Mouse (Mus musculus): ENCODE data around the gene Aqp7. TPM values are rescaled to one million over a fixed set of nuclear protein-coding genes. Genes with fewer than 3 reads are reported as not detected.

Aqp7 gene
- polyA plus RNA-seq, 1 experiment from 2014 or later = not detected

GRCm38 (mm10) chr4:41048926-41049325 lies 987 bp upstream of the Aqp7 start:
- H3K4me1 ChIP-seq (replicated peaks; ENCODE audit: control insufficient read depth, insufficient read depth, low read length) = no peaks in the 10 kb centered on the region
- WGBS = 66% methylated on average over 2 of the region's 2 CpGs
- no peak overlapping the region for H3K27ac ChIP-seq
- H3K9ac ChIP-seq = no peak overlapping the region
- no peaks in the 10 kb centered on the region for H3K27me3 ChIP-seq (ENCODE audit: control insufficient read depth, insufficient read depth, low read length)
- DNase-seq (ENCODE audit: low spot score) (no peak), ATAC-seq (ENCODE audit: low FRiP score) (no peak)
- H3K4me2 ChIP-seq (replicated peaks) = no peak overlapping the region
- H3K9me3 ChIP-seq (ENCODE audit: control insufficient read depth, low read length) = no peaks in the 10 kb centered on the region
- no peaks in the 10 kb centered on the region for H3K36me3 ChIP-seq (replicated peaks; ENCODE audit: control insufficient read depth, insufficient read depth)
- no peak overlapping the region for H3K4me3 ChIP-seq (replicated peaks; ENCODE audit: low read length)

GRCm38 (mm10) chr4:41046254-41046795 lies 1.6 kb downstream of the Aqp7 start:
- WGBS = 86% methylated on average over 13 of the region's 13 CpGs
- Histone ChIP-seq H3K27ac (no peak overlapping the region), H3K36me3 (replicated peaks; ENCODE audit: control insufficient read depth, insufficient read depth) (no peaks in the 10 kb centered on the region), H3K27me3 (ENCODE audit: control insufficient read depth, insufficient read depth, low read length) (no peaks in the 10 kb centered on the region), H3K4me3 (replicated peaks; ENCODE audit: low read length) (no peak overlapping the region), H3K9me3 (ENCODE audit: control insufficient read depth, low read length) (no peaks in the 10 kb centered on the region), H3K4me1 (replicated peaks; ENCODE audit: control insufficient read depth, insufficient read depth, low read length) (no peaks in the 10 kb centered on the region), H3K4me2 (replicated peaks) (no peak overlapping the region), H3K9ac (no peak overlapping the region)
- no peak for ATAC-seq (ENCODE audit: low FRiP score)
- no peak for DNase-seq (ENCODE audit: low spot score)

GRCm38 (mm10) chr4:41045288-41045687 lies 2.7 kb downstream of the Aqp7 start:
- Histone ChIP-seq H3K4me1 (replicated peaks; ENCODE audit: control insufficient read depth, insufficient read depth, low read length) (no peaks in the 10 kb centered on the region), H3K27ac (no peak overlapping the region), H3K9me3 (ENCODE audit: control insufficient read depth, low read length) (no peaks in the 10 kb centered on the region), H3K4me3 (replicated peaks; ENCODE audit: low read length) (no peak overlapping the region), H3K36me3 (replicated peaks; ENCODE audit: control insufficient read depth, insufficient read depth) (no peaks in the 10 kb centered on the region), H3K4me2 (replicated peaks) (no peak overlapping the region), H3K27me3 (ENCODE audit: control insufficient read depth, insufficient read depth, low read length) (no peaks in the 10 kb centered on the region), H3K9ac (no peak overlapping the region)
- WGBS = 75% methylated on average over 3 of the region's 3 CpGs
- DNase-seq (ENCODE audit: low spot score) = no peak
- no peak for ATAC-seq (ENCODE audit: low FRiP score)

- Histone ChIP-seq H3K27me3 (ENCODE audit: control insufficient read depth, insufficient read depth, low read length) (no peaks in the 10 kb centered on the region), H3K4me2 (replicated peaks) (no peak overlapping the region), H3K36me3 (replicated peaks; ENCODE audit: control insufficient read depth, insufficient read depth) (no peaks in the 10 kb centered on the region), H3K4me1 (replicated peaks; ENCODE audit: control insufficient read depth, insufficient read depth, low read length) (no peaks in the 10 kb centered on the region), H3K9ac (no peak overlapping the region), H3K4me3 (replicated peaks; ENCODE audit: low read length) (no peak overlapping the region), H3K27ac (no peak overlapping the region), H3K9me3 (ENCODE audit: control insufficient read depth, low read length) (no peaks in the 10 kb centered on the region)
- DNase-seq (ENCODE audit: low spot score) = no peak
- no peak for ATAC-seq (ENCODE audit: low FRiP score)
- 78% methylated on average over 5 of the region's 5 CpGs for WGBS
These were observed 4.0 kb downstream of the Aqp7 start for GRCm38 (mm10) chr4:41043961-41044360.

GRCm38 (mm10) chr4:41042880-41043279 lies 5.1 kb downstream of the Aqp7 start:
- ATAC-seq (ENCODE audit: low FRiP score) (no peak), DNase-seq (ENCODE audit: low spot score) (no peak)
- Histone ChIP-seq H3K27me3 (ENCODE audit: control insufficient read depth, insufficient read depth, low read length) (no peaks in the 10 kb centered on the region), H3K27ac (no peak overlapping the region), H3K4me3 (replicated peaks; ENCODE audit: low read length) (no peak overlapping the region), H3K36me3 (replicated peaks; ENCODE audit: control insufficient read depth, insufficient read depth) (no peaks in the 10 kb centered on the region), H3K4me2 (replicated peaks) (no peak overlapping the region), H3K9ac (no peak overlapping the region), H3K9me3 (ENCODE audit: control insufficient read depth, low read length) (no peaks in the 10 kb centered on the region), H3K4me1 (replicated peaks; ENCODE audit: control insufficient read depth, insufficient read depth, low read length) (no peaks in the 10 kb centered on the region)
- 84% methylated on average over 12 of the region's 12 CpGs for WGBS

- no peaks in the 10 kb centered on the region for H3K9me3 ChIP-seq (ENCODE audit: control insufficient read depth, low read length)
- H3K9ac ChIP-seq = no peak overlapping the region
- DNase-seq (ENCODE audit: low spot score) (no peak), ATAC-seq (ENCODE audit: low FRiP score) (no peak)
- H3K27ac ChIP-seq = no peak overlapping the region
- no peaks in the 10 kb centered on the region for H3K4me1 ChIP-seq (replicated peaks; ENCODE audit: control insufficient read depth, insufficient read depth, low read length)
- no peak overlapping the region for H3K4me3 ChIP-seq (replicated peaks; ENCODE audit: low read length)
- H3K36me3 ChIP-seq (replicated peaks; ENCODE audit: control insufficient read depth, insufficient read depth) = no peaks in the 10 kb centered on the region
- H3K27me3 ChIP-seq (ENCODE audit: control insufficient read depth, insufficient read depth, low read length) = no peaks in the 10 kb centered on the region
- no peak overlapping the region for H3K4me2 ChIP-seq (replicated peaks)
- WGBS = 83% methylated on average over 7 of the region's 7 CpGs
These were observed 7.0 kb downstream of the Aqp7 start for GRCm38 (mm10) chr4:41040983-41041382.

- Histone ChIP-seq H3K4me2 (replicated peaks) (no peak overlapping the region), H3K27me3 (ENCODE audit: control insufficient read depth, insufficient read depth, low read length) (no peaks in the 10 kb centered on the region), H3K9me3 (ENCODE audit: control insufficient read depth, low read length) (no peaks in the 10 kb centered on the region), H3K9ac (no peak overlapping the region), H3K4me1 (replicated peaks; ENCODE audit: control insufficient read depth, insufficient read depth, low read length) (no peaks in the 10 kb centered on the region), H3K27ac (no peak overlapping the region), H3K4me3 (replicated peaks; ENCODE audit: low read length) (no peak overlapping the region), H3K36me3 (replicated peaks; ENCODE audit: control insufficient read depth, insufficient read depth) (no peaks in the 10 kb centered on the region)
- WGBS = 56% methylated on average over 3 of the region's 3 CpGs
- no peak for DNase-seq (ENCODE audit: low spot score)
- ATAC-seq (ENCODE audit: low FRiP score) = no peak
These were observed 10.0 kb downstream of the Aqp7 start for GRCm38 (mm10) chr4:41037942-41038341.

GRCm38 (mm10) chr4:41031242-41031641 lies 16.7 kb downstream of the Aqp7 start:
- DNase-seq (ENCODE audit: low spot score) (no peak), ATAC-seq (ENCODE audit: low FRiP score) (no peak)
- Histone ChIP-seq H3K4me2 (replicated peaks) (no peak overlapping the region), H3K4me1 (replicated peaks; ENCODE audit: control insufficient read depth, insufficient read depth, low read length) (no peaks in the 10 kb centered on the region), H3K27me3 (ENCODE audit: control insufficient read depth, insufficient read depth, low read length) (no peaks in the 10 kb centered on the region), H3K9me3 (ENCODE audit: control insufficient read depth, low read length) (no peaks in the 10 kb centered on the region), H3K4me3 (replicated peaks; ENCODE audit: low read length) (no peak overlapping the region), H3K27ac (no peak overlapping the region), H3K36me3 (replicated peaks; ENCODE audit: control insufficient read depth, insufficient read depth) (peaks cover 2% of the 10 kb centered on the region; the same call in 1 of the 2 replicates), H3K9ac (no peak overlapping the region)
- 75% methylated on average over 3 of the region's 3 CpGs for WGBS

GRCm38 (mm10) chr4:41029372-41029771 lies 18.6 kb downstream of the Aqp7 start:
- Histone ChIP-seq H3K27me3 (ENCODE audit: control insufficient read depth, insufficient read depth, low read length) (no peaks in the 10 kb centered on the region), H3K4me3 (replicated peaks; ENCODE audit: low read length) (no peak overlapping the region), H3K9me3 (ENCODE audit: control insufficient read depth, low read length) (no peaks in the 10 kb centered on the region), H3K27ac (no peak overlapping the region), H3K4me1 (replicated peaks; ENCODE audit: control insufficient read depth, insufficient read depth, low read length) (no peaks in the 10 kb centered on the region), H3K4me2 (replicated peaks) (no peak overlapping the region), H3K36me3 (replicated peaks; ENCODE audit: control insufficient read depth, insufficient read depth) (peaks cover 18% of the 10 kb centered on the region), H3K9ac (no peak overlapping the region)
- WGBS = 91% methylated on average over 5 of the region's 5 CpGs
- ATAC-seq (ENCODE audit: low FRiP score) = no peak
- DNase-seq (ENCODE audit: low spot score) = no peak

- Histone ChIP-seq H3K36me3 (replicated peaks; ENCODE audit: control insufficient read depth, insufficient read depth) (peaks cover 29% of the 10 kb centered on the region), H3K27me3 (ENCODE audit: control insufficient read depth, insufficient read depth, low read length) (no peaks in the 10 kb centered on the region), H3K4me3 (replicated peaks; ENCODE audit: low read length) (no peak overlapping the region), H3K9me3 (ENCODE audit: control insufficient read depth, low read length) (no peaks in the 10 kb centered on the region), H3K27ac (no peak overlapping the region), H3K4me2 (replicated peaks) (no peak overlapping the region), H3K4me1 (replicated peaks; ENCODE audit: control insufficient read depth, insufficient read depth, low read length) (no peaks in the 10 kb centered on the region), H3K9ac (no peak overlapping the region)
- no peak for ATAC-seq (ENCODE audit: low FRiP score)
- no peak for DNase-seq (ENCODE audit: low spot score)
- 80% methylated on average over 4 of the region's 4 CpGs for WGBS
These were observed 19.7 kb downstream of the Aqp7 start for GRCm38 (mm10) chr4:41028272-41028671.
